Mouse (Mus musculus): ENCODE measurements around the gene Elane. TPM values are rescaled to one million over a fixed set of nuclear protein-coding genes. Genes with fewer than 3 reads are reported as not detected.

The Elane gene
- polyA plus RNA-seq, 1 experiment from 2014 or later: 3.4 TPM

DNA sequence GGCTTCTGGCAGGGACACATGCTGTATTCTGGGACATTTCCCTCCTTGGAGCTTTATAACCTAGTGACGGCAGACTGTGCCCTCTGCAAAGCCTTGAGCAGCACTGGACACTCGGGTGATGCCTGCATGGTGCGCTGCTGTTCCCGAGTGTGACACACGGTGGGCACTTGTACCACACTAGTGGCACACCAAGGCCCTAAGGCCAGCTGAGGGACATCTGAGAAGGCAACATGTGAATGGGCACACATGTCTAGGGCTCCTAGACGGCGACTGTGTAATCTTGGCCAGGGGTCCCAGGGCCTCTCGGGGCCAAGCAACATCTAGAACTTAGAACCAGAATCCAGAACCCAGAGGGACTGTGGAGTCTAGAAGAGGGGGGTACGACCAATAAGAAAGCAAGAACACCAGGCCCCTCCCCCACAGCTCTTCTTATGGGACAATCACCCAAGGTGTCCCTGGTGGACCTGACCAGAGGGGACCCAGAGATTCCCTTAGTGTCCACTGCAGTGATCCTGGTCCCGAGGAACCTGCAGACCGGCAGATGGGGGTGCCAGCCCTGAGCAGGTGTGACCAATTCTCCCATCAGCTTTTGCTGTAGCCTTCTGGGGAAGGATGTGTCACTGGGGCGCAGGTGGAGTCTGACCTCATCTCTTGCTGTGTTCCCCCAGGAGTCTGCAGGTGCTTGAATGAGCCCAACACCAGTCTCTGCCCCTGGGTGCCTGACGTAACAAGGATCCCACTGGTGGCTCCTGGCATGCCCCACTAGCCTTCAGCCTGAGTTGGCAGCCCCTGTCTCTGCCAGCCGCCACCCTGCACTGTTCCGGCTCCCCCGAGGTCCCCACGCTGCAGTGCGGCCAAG lies 44.1 kb downstream of the Elane start:
- H3K4me2 ChIP-seq: peak overlapping the region; percentile 90; the same call in 1 of the 2 replicates
- peaks cover 84% of the 10 kb centered on the region for H3K4me1 ChIP-seq
- peaks cover 41% of the 10 kb centered on the region for H3K36me3 ChIP-seq
- peak overlapping the region; percentile 8; the same call in 1 of the 2 replicates for H3K9ac ChIP-seq
- no peaks in the 10 kb centered on the region for H3K9me3 ChIP-seq (replicated peaks)
- ATAC-seq (replicated peaks; ENCODE audit: low FRiP score): no peak
- H3K27me3 ChIP-seq: no peaks in the 10 kb centered on the region
- H3K27ac ChIP-seq: peak overlapping the region; percentile 62
- 81% methylated on average over 18 of the region's 18 CpGs for WGBS
- peak overlapping the region; percentile 100; the same call in 1 of the 2 replicates for H3K4me3 ChIP-seq (replicated peaks)

DNA sequence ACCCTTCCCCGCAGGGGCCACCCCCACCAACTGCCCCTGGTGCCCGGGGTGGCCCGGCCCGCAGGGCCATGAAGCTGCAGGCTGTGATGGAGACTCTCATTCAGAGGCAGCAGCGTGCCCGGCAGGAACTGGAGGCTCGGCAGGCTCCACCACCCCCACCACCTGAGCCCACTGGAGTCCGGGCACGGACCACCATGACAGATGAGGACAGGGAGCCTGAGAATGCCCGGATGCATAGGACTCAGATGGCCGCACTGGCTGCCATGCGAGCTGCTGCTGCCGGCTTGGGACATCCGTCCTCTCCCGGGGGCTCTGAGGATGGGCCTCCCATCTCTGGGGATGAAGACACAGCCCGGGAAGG lies 44.8 kb downstream of the Elane start:
- Histone ChIP-seq H3K9ac (no peak overlapping the region), H3K27me3 (no peaks in the 10 kb centered on the region), H3K9me3 (replicated peaks) (no peaks in the 10 kb centered on the region), H3K4me2 (no peak overlapping the region), H3K4me3 (replicated peaks) (no peak overlapping the region), H3K36me3 (peaks cover 47% of the 10 kb centered on the region), H3K4me1 (peaks cover 84% of the 10 kb centered on the region), H3K27ac (0 out of 2 replicates have a peak overlapping the region, but pooled peaks have one; percentile 18)
- WGBS: 88% methylated on average over 16 of the region's 16 CpGs
- ATAC-seq (replicated peaks; ENCODE audit: low FRiP score): no peak

DNA sequence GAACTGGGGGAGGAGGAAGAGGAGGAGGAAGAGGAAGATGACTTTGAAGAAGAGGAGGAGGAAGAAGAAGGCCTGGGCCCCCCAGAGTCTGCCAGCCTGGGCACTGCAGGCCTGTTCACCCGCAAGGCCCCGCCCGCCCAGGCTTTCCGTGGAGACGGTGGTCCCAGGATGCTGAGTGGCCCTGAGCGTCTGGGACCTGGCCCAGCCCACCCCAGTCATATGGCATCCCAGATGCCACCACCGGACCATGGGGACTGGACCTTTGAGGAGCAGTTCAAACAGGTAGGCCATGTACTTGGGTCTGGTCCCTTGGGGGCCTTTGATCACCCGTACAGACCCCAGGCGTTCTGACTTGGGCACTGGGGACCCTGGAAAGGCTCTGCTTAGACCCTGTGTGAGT lies 45.8 kb downstream of the Elane start:
- Histone ChIP-seq H3K4me2 (no peak overlapping the region), H3K27ac (no peak overlapping the region), H3K9ac (no peak overlapping the region), H3K4me1 (peaks cover 85% of the 10 kb centered on the region), H3K36me3 (peaks cover 54% of the 10 kb centered on the region), H3K27me3 (no peaks in the 10 kb centered on the region), H3K4me3 (replicated peaks) (no peak overlapping the region), H3K9me3 (replicated peaks) (no peaks in the 10 kb centered on the region)
- ATAC-seq (replicated peaks; ENCODE audit: low FRiP score): no peak
- WGBS: 83% methylated on average over 9 of the region's 9 CpGs

DNA sequence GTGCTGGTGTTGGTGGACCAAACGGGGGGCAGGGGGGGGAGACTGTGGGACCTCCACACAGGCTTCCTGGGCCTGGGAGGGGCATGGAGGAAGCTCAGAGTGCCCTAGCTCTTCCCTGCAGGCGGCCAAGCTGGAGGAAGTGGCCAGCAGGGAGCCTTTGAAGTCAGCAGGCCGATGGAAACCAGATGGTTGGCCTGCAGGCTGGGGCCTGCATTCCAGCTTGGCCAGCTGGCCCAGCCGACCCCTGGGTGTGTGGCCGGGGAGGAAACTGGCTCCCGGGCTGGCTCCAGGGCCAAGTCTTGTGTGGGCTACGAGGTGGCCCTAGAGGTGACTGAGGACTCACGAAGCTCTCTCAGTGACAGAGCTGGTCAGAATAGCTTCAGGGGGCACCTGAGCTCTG lies 46.7 kb downstream of the Elane start:
- no peaks in the 10 kb centered on the region for H3K9me3 ChIP-seq (replicated peaks)
- peak overlapping the region; percentile 26 for H3K4me2 ChIP-seq
- H3K9ac ChIP-seq: no peak overlapping the region
- peaks cover 94% of the 10 kb centered on the region for H3K4me1 ChIP-seq
- 14% methylated on average over 8 of the region's 8 CpGs for WGBS
- peak; percentile 27; the same call in 1 of the 2 replicates for ATAC-seq (replicated peaks; ENCODE audit: low FRiP score)
- peaks cover 55% of the 10 kb centered on the region for H3K36me3 ChIP-seq
- H3K27ac ChIP-seq: peak overlapping the region; percentile 82
- H3K4me3 ChIP-seq (replicated peaks): peak overlapping the region; percentile 6; the same call in 1 of the 2 replicates
- H3K27me3 ChIP-seq: no peaks in the 10 kb centered on the region

DNA sequence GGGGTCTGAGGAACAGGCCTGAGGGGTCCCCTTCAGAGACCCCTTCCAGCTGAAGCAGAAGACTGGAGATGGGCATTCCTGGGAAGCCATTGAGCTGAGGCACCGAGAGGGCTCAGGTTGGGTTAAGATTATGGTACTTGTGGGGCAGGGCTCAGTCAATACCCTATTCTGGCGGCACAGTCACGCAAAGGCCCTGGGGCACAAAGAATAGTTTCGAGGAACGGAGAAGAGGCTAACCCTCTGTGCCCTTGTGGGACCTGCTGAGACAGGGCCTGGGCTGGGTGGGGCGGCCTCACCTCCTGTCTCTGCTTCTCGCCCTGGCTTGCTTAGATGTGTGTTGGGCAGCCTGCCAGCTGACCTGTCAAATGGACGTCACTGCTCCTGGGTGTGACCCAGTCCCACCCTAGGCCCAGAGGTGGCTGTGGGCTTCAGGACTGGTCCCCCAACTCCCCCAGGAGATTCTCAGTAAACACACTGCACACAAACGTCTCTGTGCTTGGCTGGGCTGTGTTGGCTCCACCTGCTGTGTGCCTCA lies 47.2 kb downstream of the Elane start:
- WGBS: 66% methylated on average over 9 of the region's 9 CpGs
- Histone ChIP-seq H3K4me2 (peak overlapping the region; percentile 26; the same call in 1 of the 2 replicates), H3K27ac (peak overlapping the region; percentile 82), H3K4me3 (replicated peaks) (peak overlapping the region; percentile 6; the same call in 1 of the 2 replicates), H3K27me3 (no peaks in the 10 kb centered on the region), H3K4me1 (peaks cover 98% of the 10 kb centered on the region), H3K36me3 (peaks cover 58% of the 10 kb centered on the region), H3K9ac (no peak overlapping the region), H3K9me3 (replicated peaks) (no peaks in the 10 kb centered on the region)
- ATAC-seq (replicated peaks; ENCODE audit: low FRiP score): no peak

DNA sequence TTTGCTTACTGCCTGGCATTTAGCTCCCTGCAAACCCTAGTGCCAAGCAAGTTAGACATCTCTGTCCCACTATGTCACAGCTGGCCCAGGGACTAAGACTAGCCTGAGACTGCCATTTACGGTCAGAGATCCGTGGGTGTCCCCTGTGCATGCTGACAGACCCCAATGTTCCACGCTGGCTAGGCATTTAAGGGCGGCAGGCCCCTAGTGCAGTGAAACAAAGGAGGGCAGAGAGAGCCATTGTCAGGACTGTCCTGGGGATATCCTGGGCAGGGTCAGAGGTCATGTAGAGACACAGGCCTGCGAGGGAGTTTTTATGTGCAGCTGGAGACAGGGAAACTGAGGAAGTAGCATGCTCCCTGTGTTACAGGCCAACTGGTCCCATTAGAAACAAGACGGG lies 47.8 kb downstream of the Elane start:
- Histone ChIP-seq H3K4me2 (no peak overlapping the region), H3K36me3 (peaks cover 58% of the 10 kb centered on the region), H3K27ac (peak overlapping the region; percentile 82), H3K9me3 (replicated peaks) (no peaks in the 10 kb centered on the region), H3K4me1 (peaks cover 100% of the 10 kb centered on the region), H3K27me3 (no peaks in the 10 kb centered on the region), H3K9ac (no peak overlapping the region), H3K4me3 (replicated peaks) (no peak overlapping the region)
- WGBS: 65% methylated on average over 6 of the region's 6 CpGs
- ATAC-seq (replicated peaks; ENCODE audit: low FRiP score): no peak

DNA sequence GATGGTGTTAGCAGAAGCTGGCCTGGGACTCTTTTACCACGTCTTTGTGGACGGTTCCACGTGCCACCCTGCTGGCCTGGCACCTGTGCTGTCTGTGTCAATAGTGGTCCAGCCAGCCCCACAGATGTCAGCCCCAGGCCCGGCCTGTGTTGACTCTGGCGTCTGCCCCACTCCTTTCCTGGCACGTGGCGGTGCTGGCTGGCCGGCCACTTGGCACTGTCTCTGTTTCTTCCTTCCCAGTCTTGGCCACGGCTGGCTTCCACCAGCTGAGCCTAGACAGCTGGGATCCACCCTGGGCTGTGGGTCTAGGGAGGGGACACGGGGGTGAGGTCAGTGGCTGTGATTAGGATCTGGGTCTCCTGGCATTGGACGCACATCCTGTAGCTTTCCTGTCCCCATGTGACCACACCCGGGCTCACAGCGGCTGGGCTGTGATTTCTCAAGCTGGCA lies 48.2 kb downstream of the Elane start:
- Histone ChIP-seq H3K4me1 (peaks cover 100% of the 10 kb centered on the region), H3K27me3 (no peaks in the 10 kb centered on the region), H3K4me3 (replicated peaks) (no peak overlapping the region), H3K36me3 (peaks cover 58% of the 10 kb centered on the region), H3K9ac (no peak overlapping the region), H3K27ac (peak overlapping the region; percentile 82), H3K4me2 (0 out of 2 replicates have a peak overlapping the region, but pooled peaks have one; percentile 24), H3K9me3 (replicated peaks) (no peaks in the 10 kb centered on the region)
- peak; percentile 19; the same call in 1 of the 2 replicates for ATAC-seq (replicated peaks; ENCODE audit: low FRiP score)
- WGBS: 58% methylated on average over 13 of the region's 13 CpGs

DNA sequence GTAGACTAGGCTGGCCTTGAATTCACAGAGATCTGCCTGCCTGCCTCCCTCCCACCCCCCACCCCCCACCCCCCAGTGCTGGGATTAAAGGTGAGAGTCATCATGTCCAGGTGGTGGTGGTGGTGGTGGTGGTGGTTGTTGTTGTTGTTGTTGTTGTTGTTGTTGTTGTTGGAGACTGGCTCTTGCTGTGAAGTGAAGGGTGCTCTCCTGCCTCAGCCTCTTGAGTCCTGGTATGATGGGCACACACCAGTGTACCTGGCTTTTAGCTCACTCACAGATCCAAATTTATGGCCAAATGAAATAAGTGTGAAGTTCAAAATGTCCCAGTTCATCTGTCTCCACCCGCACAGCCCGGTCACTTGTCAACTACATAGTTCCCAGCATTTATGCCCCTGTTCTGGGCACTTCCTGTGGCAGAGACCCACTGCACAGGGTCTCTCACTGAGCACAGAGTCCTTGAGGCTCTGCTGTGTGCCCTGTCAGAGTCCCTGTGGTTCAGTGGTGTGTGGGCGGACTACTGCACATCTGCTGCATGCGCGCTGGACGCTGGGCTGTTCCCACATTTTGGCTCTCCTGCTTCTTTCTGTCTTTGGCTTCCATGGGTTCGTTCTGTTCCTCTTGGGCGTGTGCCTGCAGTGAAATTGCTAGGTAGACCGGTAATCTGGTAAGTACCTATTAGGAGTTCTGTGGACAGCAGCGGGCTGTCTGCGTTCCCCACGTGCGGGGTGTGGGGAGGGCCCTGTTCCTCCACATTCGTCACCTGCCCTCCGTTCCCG lies 48.9 kb downstream of the Elane start:
- 0 out of 2 replicates have a peak overlapping the region, but pooled peaks have one; percentile 24 for H3K4me2 ChIP-seq
- H3K9ac ChIP-seq: no peak overlapping the region
- H3K4me1 ChIP-seq: peaks cover 100% of the 10 kb centered on the region
- H3K9me3 ChIP-seq (replicated peaks): no peaks in the 10 kb centered on the region
- H3K27ac ChIP-seq: 0 out of 2 replicates have a peak overlapping the region, but pooled peaks have one; percentile 82
- no peaks in the 10 kb centered on the region for H3K27me3 ChIP-seq
- WGBS: 82% methylated on average over 16 of the region's 16 CpGs
- no peak for ATAC-seq (replicated peaks; ENCODE audit: low FRiP score)
- no peak overlapping the region for H3K4me3 ChIP-seq (replicated peaks)
- peaks cover 58% of the 10 kb centered on the region for H3K36me3 ChIP-seq

DNA sequence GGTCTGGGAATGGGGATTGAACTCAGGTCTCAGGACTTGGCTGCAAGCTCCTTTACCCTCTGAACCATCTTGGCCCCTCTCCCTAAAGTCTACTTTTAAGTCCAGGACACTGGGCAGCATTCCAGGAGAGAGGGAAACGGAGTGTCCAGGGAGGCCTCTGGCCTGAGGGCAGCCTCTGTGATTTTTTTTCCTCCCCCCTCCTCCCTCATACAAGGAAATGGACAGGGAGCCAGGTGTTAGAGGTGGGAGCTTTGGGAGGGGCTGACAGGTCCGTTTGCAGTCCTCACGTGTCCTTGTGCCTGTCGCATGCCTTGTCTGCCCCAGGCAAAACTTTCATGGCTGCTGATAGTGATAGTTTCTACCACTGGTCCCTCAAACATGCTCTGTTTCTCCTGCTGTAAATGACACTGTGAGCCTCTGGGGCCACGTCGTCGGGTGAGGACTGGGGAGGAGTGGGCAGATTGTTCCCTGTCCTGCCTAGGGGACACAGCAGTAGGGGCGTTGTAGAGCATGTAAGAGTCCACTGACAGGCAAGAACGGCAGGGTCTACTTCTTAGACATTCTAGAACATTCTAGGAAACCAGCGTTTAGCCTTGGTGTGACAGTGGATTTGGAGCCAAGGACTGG lies 50.4 kb downstream of the Elane start:
- Histone ChIP-seq H3K27ac (peak overlapping the region; percentile 91), H3K9me3 (replicated peaks) (no peaks in the 10 kb centered on the region), H3K4me2 (0 out of 2 replicates have a peak overlapping the region, but pooled peaks have one; percentile 13), H3K4me3 (replicated peaks) (no peak overlapping the region), H3K36me3 (peaks cover 58% of the 10 kb centered on the region), H3K9ac (0 out of 2 replicates have a peak overlapping the region, but pooled peaks have one; percentile 0), H3K4me1 (peaks cover 95% of the 10 kb centered on the region), H3K27me3 (no peaks in the 10 kb centered on the region)
- ATAC-seq (replicated peaks; ENCODE audit: low FRiP score): no peak
- WGBS: 53% methylated on average over 10 of the region's 10 CpGs

DNA sequence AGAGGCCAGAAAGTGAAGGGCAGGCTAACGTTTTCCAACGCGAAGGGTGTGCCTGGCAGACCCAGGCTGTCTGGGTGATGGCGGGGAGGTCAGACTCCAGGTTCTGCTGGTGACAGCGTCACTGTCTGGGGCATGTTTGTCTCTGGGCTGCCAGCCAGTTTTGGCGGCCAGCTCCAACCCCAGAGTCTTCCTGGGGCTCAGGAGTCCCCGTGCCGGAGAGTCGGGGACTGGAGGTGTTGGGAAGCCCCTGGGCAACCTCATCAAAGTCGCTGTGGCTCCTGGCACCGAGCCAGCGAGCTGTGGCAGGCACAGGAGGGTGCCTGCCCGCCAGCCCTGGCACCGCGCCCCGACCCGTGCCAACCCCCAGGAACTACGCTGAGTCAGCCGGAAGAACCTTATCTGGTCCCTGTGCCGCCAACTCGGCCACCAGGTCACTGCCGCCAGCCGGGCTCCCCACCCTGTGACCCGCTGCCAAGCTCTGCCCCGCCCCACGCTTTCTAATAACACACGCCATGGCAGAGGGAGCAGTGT lies 50.9 kb downstream of the Elane start:
- 63% methylated on average over 27 of the region's 27 CpGs for WGBS
- ATAC-seq (replicated peaks; ENCODE audit: low FRiP score): no peak
- no peaks in the 10 kb centered on the region for H3K9me3 ChIP-seq (replicated peaks)
- no peaks in the 10 kb centered on the region for H3K27me3 ChIP-seq
- peaks cover 58% of the 10 kb centered on the region for H3K36me3 ChIP-seq
- peaks cover 89% of the 10 kb centered on the region for H3K4me1 ChIP-seq
- H3K9ac ChIP-seq: 0 out of 2 replicates have a peak overlapping the region, but pooled peaks have one; percentile 0
- H3K4me2 ChIP-seq: peak overlapping the region; percentile 13; the same call in 1 of the 2 replicates
- peak overlapping the region; percentile 91 for H3K27ac ChIP-seq
- no peak overlapping the region for H3K4me3 ChIP-seq (replicated peaks)

Measured in kidney, embryonic 15.5 days (tissue).